Mouse (Mus musculus): Measurements from ENCODE around the gene Rdh12.

DNA sequence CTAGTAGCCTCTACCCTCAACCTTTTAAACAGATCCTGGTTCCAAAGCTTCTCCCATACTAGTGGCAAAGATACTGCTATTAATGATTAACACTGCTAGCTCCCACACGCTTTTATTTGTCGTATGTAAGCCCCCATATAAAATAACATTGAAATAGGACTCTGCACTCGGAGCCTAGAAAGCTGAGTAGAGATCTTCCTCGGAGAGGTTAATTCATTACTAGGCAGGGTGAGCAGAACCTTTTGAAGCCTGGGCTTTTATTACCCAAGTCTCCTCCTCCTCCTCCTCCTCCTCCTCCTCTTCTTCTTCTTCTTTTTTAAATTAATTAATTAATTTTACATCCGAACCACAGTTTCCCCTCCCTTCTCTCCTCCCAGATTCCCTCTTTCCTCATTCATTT is 8.8 kb downstream of the Rdh12 start:
- TF ChIP-seq MYC (IDR thresholded peaks at IDR 0.05; ENCODE audit: low read depth, low read length) (no peak), POLR2A (IDR thresholded peaks at IDR 0.05; ENCODE audit: low read depth, low read length) (no peak), CTCF (conservative IDR thresholded peaks at IDR 0.05 in 1 of 2, IDR thresholded peaks at IDR 0.05 in 1 of 2; ENCODE audit: low read depth in 2 of 2, low read length in 2 of 2) (no peak), KAT2A (IDR thresholded peaks at IDR 0.05; ENCODE audit: insufficient replicate concordance, low read length) (no peak), EP300 (IDR thresholded peaks at IDR 0.05; ENCODE audit: low read length) (no peak), NRF1 (IDR thresholded peaks at IDR 0.05; ENCODE audit: low read depth, low read length) (no peak), MAX (IDR thresholded peaks at IDR 0.05; ENCODE audit: low read length) (no peak)
